Mouse (Mus musculus): ENCODE measurements around the gene Eps8l2. TPM values are rescaled to one million over a fixed set of nuclear protein-coding genes. Genes with fewer than 3 reads are reported as not detected.

Gene Eps8l2
- polyA plus RNA-seq, 1 experiment from 2014 or later, result 117 TPM

- Histone ChIP-seq H3K4me2 (replicated peaks) (no peak overlapping the region), H3K27ac (no peak overlapping the region), H3K27me3 (replicated peaks) (no peaks in the 10 kb centered on the region), H3K36me3 (peaks cover 10% of the 10 kb centered on the region; the same call in 1 of the 2 replicates), H3K4me1 (replicated peaks) (peaks cover 13% of the 10 kb centered on the region; the same call in 1 of the 2 replicates), H3K9ac (no peak overlapping the region), H3K9me3 (no peaks in the 10 kb centered on the region), H3K4me3 (replicated peaks) (no peak overlapping the region)
- no peak for ATAC-seq
- WGBS, result 86% methylated on average over 4 of the region's 4 CpGs
These were observed 3.0 kb upstream of the Eps8l2 start for GRCm38 (mm10) chr7:141335682-141336081.

GRCm38 (mm10) chr7:141336296-141336695 lies 2.4 kb upstream of the Eps8l2 start:
- no peak overlapping the region for H3K9ac ChIP-seq
- peaks cover 10% of the 10 kb centered on the region; the same call in 1 of the 2 replicates for H3K36me3 ChIP-seq
- H3K4me3 ChIP-seq (replicated peaks), result no peak overlapping the region
- no peak for ATAC-seq
- H3K9me3 ChIP-seq, result no peaks in the 10 kb centered on the region
- no peaks in the 10 kb centered on the region for H3K27me3 ChIP-seq (replicated peaks)
- peaks cover 16% of the 10 kb centered on the region; the same call in 1 of the 2 replicates for H3K4me1 ChIP-seq (replicated peaks)
- 77% methylated on average over 3 of the region's 3 CpGs for WGBS
- no peak overlapping the region for H3K27ac ChIP-seq
- H3K4me2 ChIP-seq (replicated peaks), result no peak overlapping the region

GRCm38 (mm10) chr7:141337716-141338416 lies 814 bp upstream of the Eps8l2 start:
- peaks cover 20% of the 10 kb centered on the region; the same call in 1 of the 2 replicates for H3K4me1 ChIP-seq (replicated peaks)
- no peaks in the 10 kb centered on the region for H3K9me3 ChIP-seq
- peak overlapping the region; percentile 55 for H3K4me2 ChIP-seq (replicated peaks)
- H3K9ac ChIP-seq, result no peak overlapping the region
- H3K27me3 ChIP-seq (replicated peaks), result no peaks in the 10 kb centered on the region
- 62% methylated on average over 3 of the region's 3 CpGs for WGBS
- H3K27ac ChIP-seq, result peak overlapping the region; percentile 93
- no peak for ATAC-seq
- H3K4me3 ChIP-seq (replicated peaks), result no peak overlapping the region; the same call in 1 of the 2 replicates
- H3K36me3 ChIP-seq, result peaks cover 8% of the 10 kb centered on the region; the same call in 1 of the 2 replicates

DNA sequence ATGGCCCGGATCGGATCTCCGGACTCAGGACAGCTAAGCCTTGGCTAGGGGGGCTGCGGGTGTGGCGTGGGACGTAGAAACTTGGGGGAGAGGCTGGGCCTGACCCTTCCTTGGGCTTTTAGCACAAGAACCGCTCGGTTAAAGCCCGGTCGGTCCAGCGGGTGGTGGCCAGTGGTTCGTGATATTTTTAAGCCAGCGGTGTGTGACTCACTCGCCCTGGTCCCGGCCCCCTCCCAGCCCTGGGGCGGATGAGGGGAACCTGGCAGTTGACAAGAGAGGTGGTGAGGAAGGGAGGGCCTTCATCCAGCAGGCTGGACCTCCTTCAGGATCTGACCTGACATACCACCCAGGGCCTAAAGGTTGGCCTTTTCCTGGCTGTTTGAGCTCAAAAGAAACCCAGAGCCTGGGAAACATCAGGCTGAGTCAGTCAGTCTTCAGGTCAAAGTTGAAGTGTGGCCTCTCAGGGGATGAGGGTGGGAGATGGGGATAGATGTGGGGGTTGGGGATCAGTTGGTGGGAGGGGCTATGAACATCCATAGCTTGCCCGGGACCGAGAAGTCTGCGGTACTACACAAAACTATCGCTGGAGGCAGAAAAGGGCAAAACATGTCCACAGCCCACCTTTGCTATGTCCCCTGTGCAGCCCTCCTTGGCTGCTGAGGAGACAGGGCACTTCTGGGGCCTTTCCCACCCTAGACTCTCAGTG lies 688 bp downstream of the Eps8l2 start:
- Histone ChIP-seq H3K4me1 (replicated peaks) (peaks cover 27% of the 10 kb centered on the region; the same call in 1 of the 2 replicates), H3K4me2 (replicated peaks) (peak overlapping the region; percentile 55), H3K27me3 (replicated peaks) (no peaks in the 10 kb centered on the region), H3K9me3 (no peaks in the 10 kb centered on the region), H3K9ac (peak overlapping the region; percentile 55), H3K27ac (peak overlapping the region; percentile 93), H3K4me3 (replicated peaks) (peak overlapping the region; percentile 36), H3K36me3 (peaks cover 3% of the 10 kb centered on the region; the same call in 1 of the 2 replicates)
- WGBS, result 27% methylated on average over 20 of the region's 20 CpGs
- ATAC-seq, result peak; percentile 3

GRCm38 (mm10) chr7:141340023-141340422 lies 1.3 kb downstream of the Eps8l2 start:
- WGBS, result 53% methylated on average over 7 of the region's 7 CpGs
- peaks cover 27% of the 10 kb centered on the region; the same call in 1 of the 2 replicates for H3K4me1 ChIP-seq (replicated peaks)
- ATAC-seq, result peak; percentile 50
- no peaks in the 10 kb centered on the region for H3K27me3 ChIP-seq (replicated peaks)
- no peaks in the 10 kb centered on the region; the same call in 1 of the 2 replicates for H3K36me3 ChIP-seq
- H3K9me3 ChIP-seq, result no peaks in the 10 kb centered on the region
- peak overlapping the region; percentile 36 for H3K4me3 ChIP-seq (replicated peaks)
- H3K4me2 ChIP-seq (replicated peaks), result peak overlapping the region; percentile 55
- peak overlapping the region; percentile 93 for H3K27ac ChIP-seq
- H3K9ac ChIP-seq, result peak overlapping the region; percentile 55

DNA sequence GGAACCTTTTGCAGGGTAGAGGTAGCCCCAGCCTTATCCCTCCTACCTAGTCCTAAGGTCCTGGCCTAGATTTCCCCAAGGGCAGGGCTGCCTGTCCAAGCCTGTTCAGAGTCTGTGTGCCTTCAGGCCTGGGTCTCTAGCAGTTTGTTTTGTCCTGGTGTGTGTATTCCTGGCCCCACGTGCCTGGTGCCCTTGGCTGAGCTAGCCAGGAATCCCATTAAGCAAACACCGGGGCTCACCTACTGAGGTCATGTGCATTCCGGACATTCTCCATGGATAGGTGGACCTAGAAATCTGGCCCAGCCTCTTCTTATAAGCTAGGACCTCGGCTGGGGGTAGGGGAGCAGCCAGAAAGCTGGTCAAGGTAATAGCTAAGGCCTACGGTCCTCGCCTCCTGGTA lies 1.8 kb downstream of the Eps8l2 start:
- peak; percentile 20 for ATAC-seq
- no peaks in the 10 kb centered on the region for H3K27me3 ChIP-seq (replicated peaks)
- WGBS, result 38% methylated on average over 6 of the region's 6 CpGs
- H3K27ac ChIP-seq, result peak overlapping the region; percentile 93
- H3K4me3 ChIP-seq (replicated peaks), result peak overlapping the region; percentile 36
- no peaks in the 10 kb centered on the region for H3K9me3 ChIP-seq
- peak overlapping the region; percentile 55 for H3K4me2 ChIP-seq (replicated peaks)
- H3K4me1 ChIP-seq (replicated peaks), result peaks cover 27% of the 10 kb centered on the region; the same call in 1 of the 2 replicates
- peak overlapping the region; percentile 55 for H3K9ac ChIP-seq
- no peaks in the 10 kb centered on the region; the same call in 1 of the 2 replicates for H3K36me3 ChIP-seq

- H3K27ac ChIP-seq, result 0 out of 2 replicates have a peak overlapping the region, but pooled peaks have one; percentile 93
- no peak overlapping the region for H3K4me3 ChIP-seq (replicated peaks)
These were observed 3.1 kb downstream of the Eps8l2 start for GRCm38 (mm10) chr7:141341689-141342226.

GRCm38 (mm10) chr7:141343230-141343629 lies 4.5 kb downstream of the Eps8l2 start:
- ATAC-seq, result no peak
- Histone ChIP-seq H3K36me3 (no peaks in the 10 kb centered on the region), H3K27me3 (replicated peaks) (no peaks in the 10 kb centered on the region), H3K27ac (peak overlapping the region; percentile 76), H3K4me1 (replicated peaks) (peaks cover 21% of the 10 kb centered on the region; the same call in 1 of the 2 replicates), H3K4me2 (replicated peaks) (peak overlapping the region; percentile 33), H3K9me3 (no peaks in the 10 kb centered on the region), H3K9ac (no peak overlapping the region), H3K4me3 (replicated peaks) (no peak overlapping the region)
- WGBS, result 83% methylated on average over 2 of the region's 2 CpGs

More at GRCm38 (mm10) chr7:141341689-141342226, 3.1 kb downstream of the Eps8l2 start:
- Histone ChIP-seq H3K4me1 (replicated peaks) (peaks cover 27% of the 10 kb centered on the region; the same call in 1 of the 2 replicates), H3K9ac (peak overlapping the region; percentile 55; the same call in 1 of the 2 replicates), H3K27me3 (replicated peaks) (no peaks in the 10 kb centered on the region), H3K9me3 (no peaks in the 10 kb centered on the region), H3K4me2 (replicated peaks) (peak overlapping the region; percentile 55), H3K36me3 (no peaks in the 10 kb centered on the region)
- ATAC-seq, result no peak
- 65% methylated on average over 10 of the region's 10 CpGs for WGBS

DNA sequence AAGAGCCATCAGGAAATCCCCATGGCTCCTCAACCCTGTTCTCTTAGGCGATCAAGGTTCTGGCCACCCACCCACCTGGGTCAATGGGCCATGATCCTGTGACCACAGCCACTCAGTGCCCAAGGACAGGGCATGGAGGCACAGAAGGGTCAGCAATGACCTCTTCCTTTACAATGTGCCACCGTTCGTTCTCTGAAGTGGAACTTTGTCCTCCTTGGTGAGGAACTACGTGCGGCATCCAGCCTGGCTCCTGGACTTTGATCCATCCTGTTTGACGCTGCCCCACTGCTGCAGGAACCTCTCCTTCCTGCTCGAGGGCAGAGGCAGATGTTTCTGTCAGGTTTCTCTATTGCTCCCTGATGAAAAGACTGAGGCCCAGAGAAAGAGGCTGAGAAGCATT lies 5.0 kb downstream of the Eps8l2 start:
- no peaks in the 10 kb centered on the region for H3K27me3 ChIP-seq (replicated peaks)
- no peaks in the 10 kb centered on the region for H3K9me3 ChIP-seq
- 56% methylated on average over 7 of the region's 7 CpGs for WGBS
- peak overlapping the region; percentile 76 for H3K27ac ChIP-seq
- no peaks in the 10 kb centered on the region for H3K36me3 ChIP-seq
- H3K4me3 ChIP-seq (replicated peaks), result no peak overlapping the region
- H3K4me1 ChIP-seq (replicated peaks), result peaks cover 19% of the 10 kb centered on the region; the same call in 1 of the 2 replicates
- ATAC-seq, result peak; percentile 50
- no peak overlapping the region for H3K9ac ChIP-seq
- peak overlapping the region; percentile 33 for H3K4me2 ChIP-seq (replicated peaks)

DNA sequence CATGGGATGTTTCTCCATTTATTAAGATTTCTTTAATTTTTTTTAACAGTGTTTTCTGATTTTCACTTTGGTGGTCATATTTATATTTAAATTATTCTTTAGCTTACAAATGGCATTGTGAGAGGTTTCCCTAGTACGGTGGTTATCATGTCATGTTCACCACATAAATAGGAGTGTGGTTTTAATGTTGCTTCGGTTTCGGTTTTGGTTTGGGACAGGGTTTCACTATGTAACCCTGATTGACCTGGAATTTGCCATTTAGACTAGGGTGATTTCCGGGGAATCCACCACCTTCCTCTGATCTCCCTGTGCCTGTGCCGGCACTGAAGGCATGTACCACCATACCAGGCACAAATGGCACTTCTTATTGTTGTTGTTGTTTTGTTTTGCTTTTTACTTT lies 6.1 kb downstream of the Eps8l2 start:
- Histone ChIP-seq H3K4me1 (replicated peaks) (peaks cover 14% of the 10 kb centered on the region; the same call in 1 of the 2 replicates), H3K9me3 (no peaks in the 10 kb centered on the region), H3K27me3 (replicated peaks) (no peaks in the 10 kb centered on the region), H3K4me2 (replicated peaks) (no peak overlapping the region), H3K36me3 (no peaks in the 10 kb centered on the region), H3K9ac (no peak overlapping the region), H3K27ac (no peak overlapping the region), H3K4me3 (replicated peaks) (no peak overlapping the region)
- 84% methylated on average over 5 of the region's 5 CpGs for WGBS
- ATAC-seq, result no peak

GRCm38 (mm10) chr7:141351061-141351460 lies 12.4 kb downstream of the Eps8l2 start:
- Histone ChIP-seq H3K9me3 (no peaks in the 10 kb centered on the region), H3K4me2 (replicated peaks) (no peak overlapping the region), H3K27ac (0 out of 2 replicates have a peak overlapping the region, but pooled peaks have one; percentile 27), H3K9ac (no peak overlapping the region), H3K4me1 (replicated peaks) (0 out of 2 replicates have a peak, but pooled peaks cover 3% of the 10 kb centered on the region), H3K36me3 (no peaks in the 10 kb centered on the region), H3K4me3 (replicated peaks) (no peak overlapping the region), H3K27me3 (replicated peaks) (no peaks in the 10 kb centered on the region)
- peak; percentile 76 for ATAC-seq
- WGBS, result 53% methylated on average over 6 of the region's 6 CpGs

GRCm38 (mm10) chr7:141355051-141355450 lies 16.4 kb downstream of the Eps8l2 start:
- Histone ChIP-seq H3K4me3 (replicated peaks) (no peak overlapping the region), H3K4me2 (replicated peaks) (no peak overlapping the region), H3K27me3 (replicated peaks) (no peaks in the 10 kb centered on the region), H3K9me3 (no peaks in the 10 kb centered on the region), H3K27ac (no peak overlapping the region), H3K9ac (no peak overlapping the region), H3K36me3 (no peaks in the 10 kb centered on the region), H3K4me1 (replicated peaks) (0 out of 2 replicates have a peak, but pooled peaks cover 3% of the 10 kb centered on the region)
- WGBS, result 82% methylated on average over 8 of the region's 8 CpGs
- ATAC-seq, result no peak

All from intestine, embryonic 15.5 days (tissue).